Mouse (Mus musculus) ES-E14 (cell line): ENCODE measurements around the gene Phf21a. TPM values are rescaled to one million over a fixed set of nuclear protein-coding genes. Genes with fewer than 3 reads are reported as not detected.

ENCODE experiments used
- DNase-seq: peaks from one replicate; pipeline ENCODE4 v3.0.0-alpha.2; 2013; ENCODE audit warnings: low read depth, low spot score
- H3K27ac ChIP-seq: 2 replicates; pipeline ENCODE4 v1.5.1; 2012; ENCODE audit warnings: low read depth, mild to moderate bottlenecking, low read length, moderate library complexity, mixed read lengths; ENCODE audit not compliant: poor library complexity, insufficient read depth, severe bottlenecking
- H3K36me3 ChIP-seq: 2 replicates; pipeline ENCODE4 v1.6.1; 2012; ENCODE audit warnings: mild to moderate bottlenecking, low read length, moderate library complexity, mixed read lengths; ENCODE audit not compliant: control insufficient read depth, poor library complexity, insufficient read depth, severe bottlenecking
- H3K4me1 ChIP-seq, 2 experiments: fragments of 150-350 bp in 1 of 2; sonication (generic) in 1 of 2; 2 replicates each; pipeline ENCODE4 v1.6.1; 2012; ENCODE audit warnings: low read length in 2 of 2, mild to moderate bottlenecking in 1 of 2, mixed read lengths in 1 of 2; ENCODE audit not compliant: control insufficient read depth in 2 of 2, insufficient read depth in 2 of 2, poor library complexity in 1 of 2
- H3K4me3 ChIP-seq, 2 experiments: fragments of 150-350 bp in 1 of 2; sonication (generic) in 1 of 2; 2 replicates each; pipeline ENCODE4 v1.5.1; 2012; ENCODE audit warnings: low read length in 2 of 2, low read depth in 1 of 2, mild to moderate bottlenecking in 1 of 2, mixed read lengths in 1 of 2; ENCODE audit not compliant: insufficient read depth in 1 of 2, poor library complexity in 1 of 2, severe bottlenecking in 1 of 2
- H3K9ac ChIP-seq: 2 replicates; pipeline ENCODE4 v1.6.1; 2012; ENCODE audit warnings: low read depth, mild to moderate bottlenecking, low read length, mixed read lengths; ENCODE audit not compliant: poor library complexity, insufficient read depth, severe bottlenecking
- H3K9me3 ChIP-seq: fragments of 150-350 bp; sonication (generic); 2 replicates; pipeline ENCODE4 v1.6.1; 2012; ENCODE audit warnings: low read depth, mild to moderate bottlenecking, low read length; ENCODE audit not compliant: control insufficient read depth, insufficient read depth
- CHD2 ChIP-seq: IDR thresholded peaks from 2 replicates; pipeline ENCODE4 v1.6.1; 2014; ENCODE audit warnings: mild to moderate bottlenecking, low read depth, low read length, inconsistent platforms
- HCFC1 ChIP-seq: IDR thresholded peaks from 2 replicates; pipeline ENCODE4 v1.6.1; 2012; ENCODE audit warnings: low read length, inconsistent platforms, borderline replicate concordance; ENCODE audit not compliant: insufficient read depth
- MAFK ChIP-seq: IDR thresholded peaks from 2 replicates; pipeline ENCODE4 v1.6.1; 2014; ENCODE audit warnings: mild to moderate bottlenecking, low read depth, low read length, inconsistent platforms; ENCODE audit not compliant: insufficient read depth
- ZC3H11A ChIP-seq: IDR thresholded peaks from 2 replicates; pipeline ENCODE4 v1.6.1; 2012; ENCODE audit warnings: low read depth, mild to moderate bottlenecking, inconsistent platforms, low read length, borderline replicate concordance
- ZNF384 ChIP-seq: IDR thresholded peaks from 2 replicates; pipeline ENCODE4 v1.6.1; 2012; ENCODE audit warnings: low read depth, low read length, inconsistent platforms
- in situ Hi-C, 2 experiments: fragments of 600-800 bp; cut with MboI; formaldehyde crosslinking; loops; one replicate each; pipeline ENCODE4 v1.15.1; 2025; ENCODE audit warnings: low sequenced_read_pairs in 2 of 2, inconsistent platforms in 1 of 2; ENCODE audit not compliant: unreplicated experiment in 2 of 2
- total RNA-seq: library from RNA; depleted of rRNA; stranded (reverse); fragments of 300-350 nt; gene quantifications from 2 replicates; pipeline ENCODE4 v1.2.3, GENCODE M21; 2012

Phf21a gene
- total RNA-seq, 1 experiment: 23.5 TPM

- peaks cover 0 to 2% of the 10 kb centered on the region in 2 experiments; a peak in 1 of 4 replicates for H3K4me1 ChIP-seq
- no peaks in the 10 kb centered on the region for H3K9me3 ChIP-seq
- in situ Hi-C loops: no loop called here
- TF ChIP-seq CHD2 (no peak), HCFC1 (no peak), ZC3H11A (no peak), ZNF384 (no peak), MAFK (no peak)
- H3K36me3 ChIP-seq: peaks cover 20% of the 10 kb centered on the region; the same call in 1 of the 2 replicates
- no peak for DNase-seq
- H3K27ac ChIP-seq: no peak overlapping the region
- H3K9ac ChIP-seq: no peak overlapping the region
- H3K4me3 ChIP-seq: no peak overlapping the region
Observed at GRCm38 (mm10) chr2:92353402-92353801, 260.5 kb downstream of the Phf21a start.

- peaks cover 0 to 2% of the 10 kb centered on the region in 2 experiments; a peak in 1 of 4 replicates for H3K4me1 ChIP-seq
- no peak for DNase-seq
- no peak overlapping the region for H3K9ac ChIP-seq
- TF ChIP-seq MAFK: no peak
- TF ChIP-seq CHD2: no peak
- no peak for TF ChIP-seq HCFC1
- TF ChIP-seq ZC3H11A: no peak
- TF ChIP-seq ZNF384: no peak
- H3K36me3 ChIP-seq: peaks cover 22% of the 10 kb centered on the region; the same call in 1 of the 2 replicates
- H3K4me3 ChIP-seq: no peak overlapping the region
- no peaks in the 10 kb centered on the region for H3K9me3 ChIP-seq
- no peak overlapping the region for H3K27ac ChIP-seq
- in situ Hi-C loops: no loop called here
Observed at GRCm38 (mm10) chr2:92354224-92354623, 261.3 kb downstream of the Phf21a start.

GRCm38 (mm10) chr2:92359301-92359700, 266.4 kb downstream of the Phf21a start:
- no peaks in the 10 kb centered on the region for H3K9me3 ChIP-seq
- no peak for DNase-seq
- no peak overlapping the region for H3K27ac ChIP-seq
- no peak for TF ChIP-seq ZC3H11A
- no peak for TF ChIP-seq ZNF384
- TF ChIP-seq MAFK: no peak
- TF ChIP-seq CHD2: no peak
- no peak for TF ChIP-seq HCFC1
- no peak overlapping the region for H3K9ac ChIP-seq
- peaks cover 3% of the 10 kb centered on the region in 2 experiments; a peak in 2 of 4 replicates for H3K4me1 ChIP-seq
- H3K36me3 ChIP-seq: peaks cover 19% of the 10 kb centered on the region; the same call in 1 of the 2 replicates
- in situ Hi-C loops: no loop called here
- no peak overlapping the region for H3K4me3 ChIP-seq

GRCm38 (mm10) chr2:92360186-92360823, 267.4 kb downstream of the Phf21a start:
- in situ Hi-C loops: no loop called here
- peak overlapping the region in 1 of 2 experiments; percentile 1; a peak in 1 of 4 replicates for H3K4me3 ChIP-seq
- H3K9me3 ChIP-seq: no peaks in the 10 kb centered on the region
- TF ChIP-seq MAFK: no peak
- TF ChIP-seq HCFC1: no peak
- TF ChIP-seq ZNF384: no peak
- no peak for TF ChIP-seq CHD2
- TF ChIP-seq ZC3H11A: no peak
- no peak overlapping the region for H3K9ac ChIP-seq
- H3K4me1 ChIP-seq: peaks cover 3% of the 10 kb centered on the region in 2 experiments; a peak in 2 of 4 replicates
- no peak for DNase-seq
- peaks cover 21% of the 10 kb centered on the region; the same call in 1 of the 2 replicates for H3K36me3 ChIP-seq
- H3K27ac ChIP-seq: no peak overlapping the region

- TF ChIP-seq MAFK (no peak), ZC3H11A (no peak), CHD2 (no peak), HCFC1 (no peak), ZNF384 (no peak)
- Histone ChIP-seq H3K9me3 (no peaks in the 10 kb centered on the region), H3K36me3 (peaks cover 27% of the 10 kb centered on the region; the same call in 1 of the 2 replicates), H3K27ac (no peak overlapping the region), H3K9ac (no peak overlapping the region), H3K4me1 (peaks cover 3% of the 10 kb centered on the region in 2 experiments; a peak in 2 of 4 replicates), H3K4me3 (no peak overlapping the region)
- in situ Hi-C loops: no loop called here
- no peak for DNase-seq
Observed at GRCm38 (mm10) chr2:92360893-92361292, 268.0 kb downstream of the Phf21a start.
